Mouse (Mus musculus): ENCODE measurements around the gene Rpl18a.
"Not testable (repeated sequence)": the region's sequence is repeated elsewhere in the genome, so short reads cannot be mapped to it uniquely, and the experiment has no call there.

The Rpl18a gene

DNA sequence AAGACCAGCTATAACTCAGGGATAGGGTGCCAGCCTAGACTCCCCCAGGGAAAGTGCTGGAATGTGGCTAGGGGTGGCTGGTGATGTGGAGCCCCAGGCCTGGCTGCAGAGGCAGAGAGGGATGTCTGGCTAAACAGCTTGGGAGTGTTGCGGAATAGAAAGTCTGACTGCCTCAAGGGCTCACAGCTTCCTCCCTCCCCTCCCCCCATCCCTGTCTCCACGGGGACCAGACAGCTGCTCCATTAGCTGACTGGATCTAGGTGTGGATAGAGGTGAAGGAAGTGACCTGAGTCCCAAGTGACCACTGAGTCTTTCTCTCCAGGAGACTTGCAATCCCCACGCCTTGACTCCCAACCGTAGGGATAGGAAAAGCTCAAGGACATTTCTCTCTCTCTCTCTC lies 5.9 kb upstream of the Rpl18a start:
- DNase-seq (ENCODE audit: low read depth, low spot score) = peak; percentile 53

DNA sequence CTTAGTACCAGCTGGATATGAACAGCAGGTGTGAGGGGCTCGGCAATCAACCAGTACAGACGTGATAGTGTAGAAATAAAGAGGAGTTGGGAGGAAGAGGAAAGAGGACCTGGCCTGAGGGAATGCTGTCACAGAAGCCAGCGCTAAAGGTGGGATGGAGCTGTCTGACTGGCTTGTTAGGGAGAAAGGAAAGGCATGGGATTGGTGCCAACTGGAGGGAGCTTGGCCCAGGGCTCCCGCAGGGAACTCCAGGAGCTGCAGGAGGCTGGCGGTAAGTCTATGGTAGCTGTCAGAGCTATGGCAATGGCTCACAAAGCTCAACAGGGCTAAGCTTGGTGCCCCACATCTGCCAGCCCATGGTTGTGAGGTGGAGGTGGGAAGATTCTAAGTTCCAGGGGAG lies 5.0 kb upstream of the Rpl18a start:
- no peak for DNase-seq (ENCODE audit: low read depth, low spot score)

- DNase-seq (ENCODE audit: low read depth, low spot score) = no peak
These were observed 3.7 kb upstream of the Rpl18a start for GRCm38 (mm10) chr8:70900872-70901387.

DNA sequence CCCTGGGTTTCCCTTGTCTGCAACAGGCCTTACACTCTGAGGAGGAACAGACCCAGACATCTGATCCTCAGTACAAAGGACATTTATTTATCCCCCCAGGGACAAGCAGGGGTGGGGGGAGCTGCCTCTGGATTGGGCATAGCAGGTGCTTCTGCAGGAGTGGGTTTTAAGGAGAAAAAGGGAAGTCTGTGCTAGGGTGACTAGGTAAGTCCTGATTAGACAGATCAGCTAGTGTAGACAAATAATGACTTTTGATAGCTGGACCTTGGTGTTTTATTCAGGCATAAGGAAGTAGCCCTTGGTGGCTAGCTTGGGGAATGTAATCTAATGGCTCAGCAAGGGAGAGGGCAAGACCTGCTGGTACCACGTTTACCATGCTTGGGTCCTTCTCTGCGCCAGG lies 2.0 kb upstream of the Rpl18a start:
- DNase-seq (ENCODE audit: low read depth, low spot score) = no peak

DNA sequence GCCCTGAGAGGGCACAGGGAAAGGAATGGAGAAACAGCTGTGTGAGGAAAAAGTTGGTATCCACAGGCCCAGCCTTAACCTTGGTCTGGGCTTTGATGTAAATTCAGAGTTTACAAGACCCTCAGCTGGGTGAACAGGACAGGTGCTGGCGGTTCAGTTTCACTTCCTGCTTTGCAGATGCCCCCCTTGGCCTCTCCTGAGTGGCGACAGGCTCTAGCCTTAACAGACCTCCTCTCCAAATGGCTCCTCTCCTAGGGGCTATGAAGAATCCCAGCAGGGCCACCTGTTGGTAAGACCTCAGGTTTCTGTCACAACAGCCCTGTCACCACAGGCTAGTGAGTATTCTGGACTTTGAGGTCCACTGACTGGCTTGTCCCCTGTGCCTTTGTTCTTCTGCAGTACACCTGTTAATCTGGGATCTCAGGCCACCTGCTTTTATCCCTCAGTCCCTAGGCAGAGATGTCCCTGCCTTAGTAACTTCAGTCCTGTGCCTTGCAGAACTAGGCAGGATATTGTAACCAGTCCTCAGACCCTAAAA lies 1.5 kb upstream of the Rpl18a start:
- peak; percentile 92 for DNase-seq (ENCODE audit: low read depth, low spot score)

GRCm38 (mm10) chr8:70897681-70898413 lies 635 bp upstream of the Rpl18a start:
- DNase-seq (ENCODE audit: low read depth, low spot score) = peak; percentile 92

GRCm38 (mm10) chr8:70896316-70897020 lies 744 bp downstream of the Rpl18a start:
- peak; percentile 13 for DNase-seq (ENCODE audit: low read depth, low spot score)

GRCm38 (mm10) chr8:70895571-70896259 lies 1.5 kb downstream of the Rpl18a start:
- not testable (repeated sequence) for DNase-seq (ENCODE audit: low read depth, low spot score)

- no peak for DNase-seq (ENCODE audit: low read depth, low spot score)
These were observed 2.3 kb downstream of the Rpl18a start for GRCm38 (mm10) chr8:70894771-70895545.

DNA sequence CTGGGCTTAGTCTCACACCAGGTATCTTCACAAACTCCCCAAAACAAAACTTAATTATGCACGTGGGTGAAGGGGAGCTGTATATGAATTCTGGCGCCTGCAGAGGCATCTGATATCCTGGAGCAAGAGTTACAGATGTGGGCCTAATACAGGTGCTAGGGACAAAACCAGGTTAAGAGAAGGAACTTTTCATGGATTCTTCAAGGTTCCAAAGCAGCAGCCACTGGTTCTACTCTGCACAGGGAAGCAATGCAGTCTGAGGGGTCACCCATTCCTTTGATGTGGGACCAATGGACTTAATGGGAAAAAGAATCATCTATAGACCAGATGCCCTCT lies 2.9 kb downstream of the Rpl18a start:
- no peak for DNase-seq (ENCODE audit: low read depth, low spot score)

DNA sequence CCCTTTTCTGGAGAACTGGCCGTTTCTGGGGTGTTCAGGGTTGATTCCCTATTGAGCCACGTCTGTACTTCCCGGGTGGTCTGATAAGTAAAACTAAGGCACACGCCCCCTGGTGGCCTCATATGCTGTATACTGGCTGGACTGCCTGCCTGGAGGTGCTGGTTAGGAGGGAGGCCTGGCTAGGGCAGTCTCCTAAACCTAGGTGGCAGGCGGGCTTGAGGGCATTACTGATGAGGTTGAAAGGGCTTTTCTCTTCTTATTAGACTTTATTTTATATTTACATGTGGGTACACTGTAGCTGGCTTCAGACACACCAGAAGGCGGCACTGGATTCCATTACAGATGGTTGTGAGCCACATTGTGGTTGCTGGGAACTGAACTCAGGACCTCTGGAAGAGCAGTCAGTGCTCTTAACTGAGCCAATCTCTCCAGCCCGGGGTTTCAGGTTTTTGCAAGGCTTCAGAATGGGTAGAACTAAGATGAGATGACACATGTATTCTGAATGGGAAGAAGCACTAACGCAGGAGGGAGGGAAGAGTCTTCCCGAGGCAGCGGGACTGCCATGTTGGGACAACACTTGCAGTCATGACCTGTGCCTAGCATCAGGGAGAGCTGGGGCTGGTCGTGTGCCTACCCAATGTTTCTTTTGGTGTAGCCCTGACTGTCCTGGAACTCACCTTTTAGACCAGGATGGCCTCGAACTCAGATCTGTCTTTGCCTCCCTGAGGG lies 3.4 kb downstream of the Rpl18a start:
- DNase-seq (ENCODE audit: low read depth, low spot score) = peak; percentile 74

DNA sequence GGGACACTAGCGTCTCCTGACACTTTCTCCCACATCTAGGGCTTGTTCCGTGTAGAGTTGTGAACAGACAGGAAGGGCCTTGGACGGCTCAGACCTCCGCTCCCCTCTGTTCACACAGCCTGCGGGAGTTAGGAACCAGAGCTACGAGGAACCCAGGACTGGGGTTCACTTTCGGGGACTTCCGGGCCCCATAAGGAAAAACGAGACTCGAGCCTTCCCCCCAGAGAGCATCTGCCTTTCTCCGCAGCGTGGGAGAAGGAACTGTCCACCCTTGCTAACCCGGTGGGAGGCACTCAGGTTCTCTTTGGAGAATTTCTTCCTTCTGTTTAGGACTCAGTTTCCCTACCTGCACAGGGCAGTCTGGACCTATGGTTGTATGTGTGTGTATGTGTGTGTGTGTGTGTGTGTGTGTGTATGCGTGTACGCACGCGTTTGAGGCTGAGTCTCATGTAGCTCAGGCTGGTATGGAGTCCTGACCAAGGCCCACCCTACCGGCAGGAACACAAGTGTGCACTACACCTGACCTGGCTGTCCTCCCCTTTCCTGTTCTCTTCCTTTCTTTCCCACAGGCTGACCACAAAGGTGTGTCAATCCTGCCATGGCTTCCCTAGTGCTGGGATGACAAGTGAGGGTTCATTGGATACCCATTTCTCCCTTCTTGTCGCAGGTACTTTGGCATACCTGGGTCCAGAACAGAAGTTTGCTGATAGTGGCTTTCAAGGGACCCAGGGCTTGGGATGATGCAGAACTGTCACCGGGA lies 4.1 kb downstream of the Rpl18a start:
- DNase-seq (ENCODE audit: low read depth, low spot score) = peak; percentile 30

- peak; percentile 24 for DNase-seq (ENCODE audit: low read depth, low spot score)
These were observed 5.0 kb downstream of the Rpl18a start, which contains the start of gene Slc5a5 for GRCm38 (mm10) chr8:70892022-70892895. TSS of gene Slc5a5 (minus strand) at chr8:70892757.

DNA sequence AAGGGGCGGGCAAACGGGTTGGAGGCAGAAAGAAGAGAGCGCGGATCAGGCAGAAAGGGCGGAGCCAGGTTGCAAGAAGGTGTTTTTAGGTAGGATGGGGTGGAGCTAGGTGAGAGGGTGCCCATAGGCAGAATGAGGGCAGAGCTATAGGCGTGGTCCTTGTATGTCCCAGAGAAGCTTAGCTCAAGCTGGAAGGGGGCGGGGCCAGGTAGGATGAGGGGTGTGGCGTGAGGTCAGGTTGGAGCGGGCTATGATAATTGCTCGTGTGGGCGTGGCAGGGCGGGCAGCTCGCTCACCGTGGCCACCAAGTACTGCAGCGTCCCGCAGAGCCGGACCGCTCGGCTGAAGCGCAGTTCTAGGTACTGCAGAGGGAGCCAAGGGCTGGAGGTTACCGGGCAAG lies 5.9 kb downstream of the Rpl18a start:
- DNase-seq (ENCODE audit: low read depth, low spot score) = no peak

DNA sequence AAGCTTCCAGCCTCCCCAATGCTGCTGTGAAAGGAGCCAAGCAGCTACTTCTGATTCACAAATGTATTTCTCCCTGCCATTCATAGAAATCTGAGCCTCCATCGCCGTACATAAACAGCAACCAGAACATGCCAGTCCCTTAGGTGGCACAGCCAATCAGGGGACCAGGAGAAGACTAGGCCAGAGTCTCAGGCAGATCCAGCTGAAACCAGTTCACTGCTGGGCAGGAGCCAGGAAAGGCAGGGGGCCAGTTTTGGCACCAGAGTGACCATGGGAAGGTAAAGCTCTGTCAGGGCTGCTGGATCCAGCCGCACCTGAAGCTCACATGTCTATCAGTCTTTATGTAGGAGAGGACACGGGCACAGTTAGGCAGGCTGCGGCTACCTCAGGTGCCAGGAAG lies 6.6 kb downstream of the Rpl18a start:
- DNase-seq (ENCODE audit: low read depth, low spot score) = no peak

DNA sequence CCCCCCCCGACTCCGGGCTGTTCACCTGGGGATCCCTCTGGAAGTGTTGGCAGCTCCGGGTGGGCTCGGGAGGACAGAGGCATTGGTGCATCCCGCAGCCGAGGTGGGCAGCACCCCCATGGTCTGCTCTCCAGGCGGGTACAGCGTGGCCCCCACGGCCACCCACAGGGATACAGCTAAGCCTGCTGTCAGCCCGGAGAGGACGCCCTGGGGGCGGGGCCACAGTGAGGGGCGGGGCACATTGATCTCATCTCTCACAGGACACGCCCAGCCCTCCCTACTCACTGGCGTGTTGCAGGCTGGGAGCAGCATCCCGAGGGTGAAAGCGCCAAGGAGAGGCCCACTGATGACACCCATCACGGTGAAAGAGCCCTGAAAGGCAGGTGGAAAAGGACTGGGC lies 9.5 kb downstream of the Rpl18a start:
- DNase-seq (ENCODE audit: low read depth, low spot score) = no peak

- peak; percentile 46 for DNase-seq (ENCODE audit: low read depth, low spot score)
These were observed 11.6 kb downstream of the Rpl18a start for GRCm38 (mm10) chr8:70885612-70886011.

DNA sequence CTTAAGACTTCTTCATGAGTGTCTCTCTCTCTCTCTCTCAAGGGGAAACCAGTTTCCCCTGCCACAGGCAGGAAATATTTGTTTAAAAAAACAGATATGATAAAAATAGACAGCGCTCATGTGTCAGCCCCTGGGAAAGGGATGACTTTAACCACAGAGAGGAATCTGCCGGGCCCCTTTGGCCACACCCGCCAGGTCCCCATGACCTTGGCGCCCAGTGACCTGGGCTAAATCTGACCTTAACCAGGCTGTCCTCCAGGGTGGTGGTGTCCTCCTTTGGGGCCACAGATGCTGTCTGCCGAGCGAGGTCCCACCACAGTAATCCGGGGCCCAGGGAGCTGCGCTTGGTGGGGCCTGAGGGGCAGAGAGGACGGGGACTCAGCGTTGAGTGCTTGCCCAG lies 12.5 kb downstream of the Rpl18a start:
- no peak for DNase-seq (ENCODE audit: low read depth, low spot score)

DNA sequence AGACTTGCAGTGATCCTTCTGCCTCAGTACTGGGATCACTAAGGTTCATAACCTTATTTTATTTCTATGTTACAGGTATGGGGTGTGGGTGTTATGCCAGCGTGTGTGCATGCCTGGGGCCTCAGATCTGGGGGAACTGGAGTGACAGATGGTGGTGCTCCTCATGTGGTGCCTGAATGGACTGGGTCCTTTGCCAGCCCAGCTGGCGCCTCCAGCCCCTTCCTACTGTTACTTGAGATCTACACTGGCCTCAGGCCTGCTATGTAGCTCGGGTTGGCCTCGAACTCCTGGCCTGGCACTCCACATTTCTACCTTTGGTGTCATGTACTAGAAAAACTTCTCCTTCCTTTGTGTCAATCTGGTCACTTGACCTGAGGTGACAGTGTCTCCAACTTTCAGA lies 13.0 kb downstream of the Rpl18a start:
- no peak for DNase-seq (ENCODE audit: low read depth, low spot score)
